Mouse (Mus musculus): ENCODE measurements at regions not wholly inside any gene's neighbourhood (a gene's known extent, or its start where the extent isn't known, plus 50 kb on each side); places are given as distances from the start of the nearest gene placed in this dataset.

DNA sequence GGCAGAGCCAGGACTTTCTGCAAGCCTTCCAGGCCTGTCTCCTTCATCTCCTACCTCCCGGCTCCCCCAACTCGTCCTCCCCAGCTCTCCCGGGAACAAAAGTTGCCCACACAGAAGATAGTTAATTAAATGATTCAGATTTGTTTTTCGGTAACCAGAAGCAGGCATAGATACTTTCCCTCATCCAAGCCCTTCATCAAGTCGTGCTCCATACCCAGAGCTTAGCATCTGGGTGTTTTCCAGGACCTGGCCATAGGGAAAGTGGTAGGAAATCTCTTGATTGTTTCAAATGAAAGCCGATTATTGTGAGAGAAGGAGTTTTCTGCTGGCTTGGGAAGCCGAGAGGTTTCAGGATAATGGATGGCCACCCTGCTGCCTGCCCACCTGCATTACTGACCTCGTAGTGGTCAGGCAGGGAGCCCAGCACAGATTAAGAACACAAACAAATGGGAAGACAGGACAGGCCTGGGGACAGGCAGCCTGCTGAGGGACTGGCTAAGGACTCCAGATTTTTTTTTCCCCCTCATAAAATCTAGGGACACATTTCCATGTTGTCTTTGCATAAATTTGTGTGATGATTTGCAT, 142.2 kb upstream of the Cadm1 start:
- H3K27ac ChIP-seq, result peak overlapping the region; percentile 54; the same call in 1 of the 2 replicates
- H3K27me3 ChIP-seq, result peaks cover 9% of the 10 kb centered on the region; the same call in 1 of the 2 replicates
- ATAC-seq, result no peak
- no peak overlapping the region for H3K9ac ChIP-seq
- no peak overlapping the region for H3K4me3 ChIP-seq
- no peak overlapping the region for H3K4me2 ChIP-seq
- no peaks in the 10 kb centered on the region for H3K9me3 ChIP-seq (replicated peaks)
- no peaks in the 10 kb centered on the region for H3K36me3 ChIP-seq (ENCODE audit: poor library complexity, severe bottlenecking)
- 19% methylated on average over 8 of the region's 8 CpGs for WGBS
- peaks cover 41% of the 10 kb centered on the region for H3K4me1 ChIP-seq

DNA sequence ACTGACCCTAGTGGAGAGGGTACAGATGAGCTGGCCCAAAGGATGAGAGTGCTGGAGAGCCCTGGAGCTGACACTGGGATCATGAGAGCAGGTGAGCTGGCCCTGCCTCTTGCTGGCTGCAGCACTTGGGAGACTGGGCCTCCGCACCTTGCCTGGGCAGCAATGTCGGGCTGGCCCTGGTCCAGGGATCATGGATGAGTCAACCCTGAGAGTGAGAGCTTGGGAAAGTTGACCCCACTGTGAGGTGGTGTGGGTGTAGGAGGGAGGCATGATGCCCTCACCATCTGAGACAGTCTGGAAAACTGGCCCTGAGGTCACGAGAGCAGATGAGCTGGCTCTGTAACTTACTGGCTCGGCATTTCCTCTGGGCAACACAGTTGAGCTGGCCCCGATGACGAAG, 140.1 kb upstream of the Cadm1 start:
- peaks cover 29% of the 10 kb centered on the region for H3K4me1 ChIP-seq
- WGBS, result 94% methylated on average over 6 of the region's 6 CpGs
- no peaks in the 10 kb centered on the region for H3K9me3 ChIP-seq (replicated peaks)
- no peak overlapping the region for H3K4me3 ChIP-seq
- no peak overlapping the region for H3K9ac ChIP-seq
- no peak for ATAC-seq
- H3K27ac ChIP-seq, result no peak overlapping the region
- H3K36me3 ChIP-seq (ENCODE audit: poor library complexity, severe bottlenecking), result no peaks in the 10 kb centered on the region
- peaks cover 9% of the 10 kb centered on the region; the same call in 1 of the 2 replicates for H3K27me3 ChIP-seq
- no peak overlapping the region for H3K4me2 ChIP-seq

DNA sequence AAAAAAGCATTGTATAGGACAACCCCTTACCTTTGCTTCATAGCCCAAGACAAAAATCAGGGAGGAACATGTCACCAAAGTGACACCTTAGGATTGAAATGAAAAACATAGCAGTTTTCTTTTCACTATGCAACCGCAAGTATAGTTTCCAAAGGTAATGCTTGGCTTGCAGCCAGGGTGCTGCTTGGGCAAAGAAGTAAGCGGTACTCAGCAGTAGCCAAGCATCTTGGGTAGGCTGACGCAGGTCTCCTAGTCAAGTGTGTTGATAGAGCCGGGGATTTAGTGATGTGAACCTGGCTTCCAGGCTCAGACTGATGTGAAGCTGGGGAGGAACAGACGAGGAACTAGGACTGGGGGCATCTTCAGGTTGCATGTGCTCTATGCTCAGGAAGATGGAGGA, 138.3 kb upstream of the Cadm1 start:
- ATAC-seq, result no peak
- Histone ChIP-seq H3K4me1 (peaks cover 19% of the 10 kb centered on the region), H3K4me2 (no peak overlapping the region), H3K36me3 (ENCODE audit: poor library complexity, severe bottlenecking) (no peaks in the 10 kb centered on the region), H3K9me3 (replicated peaks) (no peaks in the 10 kb centered on the region), H3K27me3 (peaks cover 9% of the 10 kb centered on the region; the same call in 1 of the 2 replicates), H3K27ac (no peak overlapping the region), H3K4me3 (no peak overlapping the region), H3K9ac (no peak overlapping the region)
- 80% methylated on average over 5 of the region's 5 CpGs for WGBS

DNA sequence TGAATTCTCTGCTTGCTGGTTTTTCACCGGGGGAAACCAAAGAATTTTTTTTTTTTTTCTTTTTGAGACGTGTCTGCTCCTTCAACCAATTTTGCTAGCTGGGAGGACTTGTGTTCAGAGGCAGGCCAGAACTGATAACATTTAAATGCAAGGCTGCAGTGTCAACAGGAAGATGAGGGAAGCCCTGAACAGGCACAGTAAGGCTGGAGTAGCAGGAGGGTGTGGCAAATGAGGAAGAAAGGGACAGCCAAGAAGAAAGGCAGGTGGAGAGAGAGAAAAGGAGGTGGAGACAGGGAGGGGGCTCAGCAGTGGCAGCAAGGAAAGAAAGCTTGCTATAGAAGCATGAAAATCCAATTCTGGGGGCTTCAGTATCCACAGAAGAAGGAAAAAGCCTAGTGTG, 130.4 kb upstream of the Cadm1 start:
- peaks cover 17% of the 10 kb centered on the region; the same call in 1 of the 2 replicates for H3K27me3 ChIP-seq
- H3K36me3 ChIP-seq (ENCODE audit: poor library complexity, severe bottlenecking), result no peaks in the 10 kb centered on the region
- ATAC-seq, result no peak
- peaks cover 20% of the 10 kb centered on the region for H3K4me1 ChIP-seq
- no peaks in the 10 kb centered on the region for H3K9me3 ChIP-seq (replicated peaks)
- no peak overlapping the region for H3K4me3 ChIP-seq
- WGBS, result 12% methylated on average over 2 of the region's 2 CpGs
- no peak overlapping the region for H3K4me2 ChIP-seq
- no peak overlapping the region for H3K9ac ChIP-seq
- no peak overlapping the region for H3K27ac ChIP-seq

DNA sequence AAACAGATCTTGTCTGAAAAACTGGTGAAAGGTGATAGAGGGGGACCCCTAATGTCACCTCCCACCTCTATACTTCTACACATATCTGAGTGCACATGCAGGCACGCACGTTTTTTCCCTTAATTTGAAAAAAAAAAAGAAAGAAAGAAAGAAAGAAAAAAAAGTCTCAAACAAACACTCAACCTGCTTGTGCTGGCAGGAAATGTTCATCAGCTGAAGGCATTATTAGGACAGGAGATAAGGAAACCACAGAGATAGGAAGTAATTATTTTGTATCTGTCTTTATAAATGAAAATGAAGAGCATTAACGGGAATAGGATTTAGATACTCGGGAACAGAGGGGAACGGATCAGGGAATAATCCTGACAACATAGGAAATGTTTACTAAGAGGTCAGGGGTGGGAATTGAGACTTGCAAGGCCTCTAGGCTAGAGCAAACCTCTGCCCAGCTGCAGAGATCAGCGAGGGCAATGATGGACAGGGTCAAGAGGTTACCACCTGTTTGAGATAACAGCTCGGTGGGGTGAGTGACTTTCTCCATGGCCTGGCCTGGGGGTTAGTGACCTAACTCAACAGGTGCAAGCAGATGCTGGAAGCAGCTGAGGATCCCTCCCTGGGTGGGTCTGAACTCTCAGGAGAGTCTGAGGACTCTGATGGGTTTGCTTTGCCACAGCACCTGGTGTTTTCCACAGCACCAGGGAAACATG, 129.7 kb upstream of the Cadm1 start:
- no peak for ATAC-seq
- H3K9me3 ChIP-seq (replicated peaks), result no peaks in the 10 kb centered on the region
- no peak overlapping the region for H3K27ac ChIP-seq
- H3K27me3 ChIP-seq, result peaks cover 17% of the 10 kb centered on the region; the same call in 1 of the 2 replicates
- WGBS, result 35% methylated on average over 7 of the region's 7 CpGs
- H3K4me1 ChIP-seq, result peaks cover 24% of the 10 kb centered on the region
- H3K36me3 ChIP-seq (ENCODE audit: poor library complexity, severe bottlenecking), result no peaks in the 10 kb centered on the region
- no peak overlapping the region for H3K4me3 ChIP-seq
- no peak overlapping the region for H3K4me2 ChIP-seq
- no peak overlapping the region for H3K9ac ChIP-seq

DNA sequence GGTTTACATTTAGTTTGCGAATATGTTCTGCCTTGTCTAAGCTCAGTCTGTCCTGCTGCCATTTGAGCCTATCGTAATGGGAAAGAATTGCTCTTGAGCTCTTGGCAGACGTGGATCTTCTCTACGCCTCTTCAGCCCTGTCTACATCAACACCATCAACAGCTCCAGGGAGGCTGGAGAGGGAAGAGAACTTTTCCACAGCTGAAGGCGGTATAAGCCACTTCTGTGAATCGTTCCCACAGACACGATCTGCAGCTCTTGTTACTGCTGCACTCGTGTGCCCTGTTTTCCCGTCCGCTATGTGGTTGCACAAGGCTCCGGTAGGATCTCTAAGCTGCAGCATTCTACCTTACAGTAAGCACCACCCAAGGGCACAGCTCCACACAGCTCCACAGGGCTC, 128.5 kb upstream of the Cadm1 start:
- WGBS, result 92% methylated on average over 11 of the region's 11 CpGs
- peaks cover 30% of the 10 kb centered on the region for H3K4me1 ChIP-seq
- no peaks in the 10 kb centered on the region for H3K36me3 ChIP-seq (ENCODE audit: poor library complexity, severe bottlenecking)
- ATAC-seq, result no peak
- no peak overlapping the region for H3K27ac ChIP-seq
- H3K9ac ChIP-seq, result no peak overlapping the region
- no peak overlapping the region for H3K4me3 ChIP-seq
- no peak overlapping the region for H3K4me2 ChIP-seq
- H3K9me3 ChIP-seq (replicated peaks), result no peaks in the 10 kb centered on the region
- H3K27me3 ChIP-seq, result peaks cover 17% of the 10 kb centered on the region; the same call in 1 of the 2 replicates

DNA sequence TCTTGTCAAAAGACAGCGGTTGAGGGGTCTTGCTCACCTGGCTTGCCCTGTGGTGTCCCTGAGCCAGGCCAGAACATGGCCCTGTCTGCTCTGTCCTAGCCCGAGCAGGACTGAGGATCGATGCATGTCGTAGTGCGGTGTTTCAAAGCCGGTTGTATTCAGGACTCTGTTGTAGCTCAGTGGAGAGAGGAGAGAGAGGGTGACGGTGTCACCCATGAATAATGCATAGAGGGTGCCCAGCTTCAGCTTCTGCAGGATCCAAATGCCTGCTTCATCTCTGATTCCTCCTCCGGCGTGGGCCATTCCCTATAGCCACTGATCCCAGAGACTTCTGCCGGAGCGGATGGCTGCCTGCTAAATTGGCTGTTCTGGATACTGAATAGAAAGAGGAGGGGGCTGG, 126.7 kb upstream of the Cadm1 start:
- H3K4me1 ChIP-seq, result peaks cover 45% of the 10 kb centered on the region
- no peak overlapping the region for H3K4me3 ChIP-seq
- no peak overlapping the region for H3K27ac ChIP-seq
- ATAC-seq, result no peak
- H3K27me3 ChIP-seq, result peaks cover 17% of the 10 kb centered on the region; the same call in 1 of the 2 replicates
- H3K4me2 ChIP-seq, result no peak overlapping the region
- WGBS, result 46% methylated on average over 11 of the region's 11 CpGs
- no peaks in the 10 kb centered on the region for H3K36me3 ChIP-seq (ENCODE audit: poor library complexity, severe bottlenecking)
- H3K9me3 ChIP-seq (replicated peaks), result no peaks in the 10 kb centered on the region
- no peak overlapping the region for H3K9ac ChIP-seq

DNA sequence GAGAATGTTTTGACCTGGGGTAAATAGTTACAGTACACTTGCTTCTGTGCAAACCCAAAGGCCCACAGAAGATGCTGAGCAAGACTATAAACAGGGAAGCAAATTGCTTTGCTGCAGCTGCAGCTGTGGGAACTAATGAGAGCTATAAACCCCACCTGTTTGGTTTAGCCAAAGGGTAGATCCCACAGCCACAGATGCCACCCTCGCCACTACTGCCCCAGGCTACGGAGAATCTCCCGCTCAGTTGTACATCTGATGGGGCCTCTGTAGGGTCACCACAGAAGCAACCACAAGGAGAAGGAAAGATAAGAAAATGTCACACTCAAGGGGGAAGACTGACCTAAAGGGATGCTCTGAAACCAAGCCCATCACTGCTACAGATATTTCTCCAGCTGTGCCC, 125.2 kb upstream of the Cadm1 start:
- Histone ChIP-seq H3K27ac (no peak overlapping the region), H3K9me3 (replicated peaks) (no peaks in the 10 kb centered on the region), H3K27me3 (peaks cover 18% of the 10 kb centered on the region; the same call in 1 of the 2 replicates), H3K4me2 (no peak overlapping the region), H3K4me3 (no peak overlapping the region), H3K9ac (no peak overlapping the region), H3K4me1 (peaks cover 40% of the 10 kb centered on the region), H3K36me3 (ENCODE audit: poor library complexity, severe bottlenecking) (no peaks in the 10 kb centered on the region)
- WGBS, result 83% methylated on average over 3 of the region's 3 CpGs
- no peak for ATAC-seq

DNA sequence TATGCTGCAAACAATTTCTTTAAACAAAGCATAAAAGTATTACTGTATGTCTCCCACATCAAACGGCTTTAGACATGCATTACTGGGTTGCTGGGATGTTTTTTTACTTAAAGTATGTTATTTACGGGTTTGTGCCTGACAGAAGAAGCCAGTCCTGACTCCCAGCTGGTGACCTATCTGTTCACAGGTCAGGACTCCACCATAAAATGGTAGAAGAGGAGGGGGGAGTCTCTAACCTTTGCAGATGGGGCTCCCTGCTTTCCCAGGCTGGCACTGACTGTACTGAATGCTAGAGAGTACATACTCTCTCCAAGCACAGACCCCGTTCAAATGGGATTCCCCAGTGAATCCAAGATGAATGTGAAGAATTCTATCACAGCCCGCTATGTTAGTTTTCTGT, 124.4 kb upstream of the Cadm1 start:
- Histone ChIP-seq H3K9ac (no peak overlapping the region), H3K36me3 (ENCODE audit: poor library complexity, severe bottlenecking) (no peaks in the 10 kb centered on the region), H3K4me2 (no peak overlapping the region), H3K4me1 (peaks cover 38% of the 10 kb centered on the region), H3K27me3 (peaks cover 20% of the 10 kb centered on the region; the same call in 1 of the 2 replicates), H3K9me3 (replicated peaks) (no peaks in the 10 kb centered on the region), H3K27ac (no peak overlapping the region), H3K4me3 (no peak overlapping the region)
- no peak for ATAC-seq
- WGBS, result 75% methylated on average over 4 of the region's 4 CpGs

DNA sequence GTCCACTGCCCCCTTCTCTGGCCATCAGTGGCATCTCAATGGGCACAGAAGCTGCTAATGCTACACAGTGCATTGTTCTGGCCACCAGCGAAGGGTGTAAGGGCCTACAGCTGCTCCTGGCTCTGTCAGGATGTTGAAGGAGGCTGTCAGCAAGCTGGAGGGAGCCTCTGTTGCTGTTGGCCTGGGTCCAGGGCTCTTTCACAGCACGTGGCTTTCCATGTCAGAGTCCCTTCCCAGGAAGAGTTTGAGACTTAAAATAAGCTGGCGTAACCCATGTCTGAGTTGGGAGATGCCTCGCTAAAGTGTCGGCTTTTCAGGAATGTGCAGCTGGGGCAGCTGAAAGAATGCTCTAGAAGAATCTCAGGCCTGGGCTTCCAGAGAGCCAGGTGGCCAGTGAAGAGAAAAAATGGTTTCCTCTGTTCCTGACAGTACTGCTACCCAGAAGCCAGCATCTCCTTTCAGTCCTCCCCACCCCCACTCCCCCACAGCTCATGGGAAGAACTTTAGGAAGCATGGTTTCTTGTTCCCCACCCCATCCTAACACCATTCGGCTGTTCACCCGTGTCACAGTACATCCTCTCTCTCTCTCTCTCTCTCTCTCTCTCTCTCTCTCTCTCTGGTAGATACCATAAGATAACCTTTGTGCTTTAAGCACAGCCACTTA, 122.8 kb upstream of the Cadm1 start:
- WGBS, result 34% methylated on average over 7 of the region's 7 CpGs
- ATAC-seq, result peak; percentile 93

DNA sequence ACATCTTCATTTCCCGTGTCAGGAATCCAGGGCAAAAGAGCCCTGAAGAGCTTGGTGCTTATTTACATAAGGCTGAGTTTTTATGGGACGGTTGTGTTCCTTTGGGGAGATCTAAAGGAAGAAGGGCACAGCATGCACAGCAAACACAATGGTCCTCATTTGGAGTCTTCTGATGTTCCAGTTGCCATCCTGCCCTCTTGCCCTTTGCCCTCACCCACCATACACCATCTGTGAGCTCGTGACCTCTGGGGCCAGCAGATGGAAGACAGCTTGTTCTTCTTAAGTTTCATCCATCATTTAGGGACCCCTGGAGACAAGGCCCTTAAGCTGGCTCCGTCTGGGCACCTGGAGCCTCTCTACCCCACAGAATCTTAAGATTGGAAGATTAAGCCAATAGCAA, 121.9 kb upstream of the Cadm1 start:
- peaks cover 23% of the 10 kb centered on the region; the same call in 1 of the 2 replicates for H3K27me3 ChIP-seq
- H3K36me3 ChIP-seq (ENCODE audit: poor library complexity, severe bottlenecking), result no peaks in the 10 kb centered on the region
- H3K4me3 ChIP-seq, result no peak overlapping the region
- 53% methylated on average over 4 of the region's 4 CpGs for WGBS
- no peak overlapping the region for H3K27ac ChIP-seq
- no peak for ATAC-seq
- no peaks in the 10 kb centered on the region for H3K9me3 ChIP-seq (replicated peaks)
- no peak overlapping the region for H3K9ac ChIP-seq
- peaks cover 37% of the 10 kb centered on the region for H3K4me1 ChIP-seq
- H3K4me2 ChIP-seq, result no peak overlapping the region

More for the DNA sequence above, 122.8 kb upstream of the Cadm1 start:
- Histone ChIP-seq H3K9ac (no peak overlapping the region), H3K9me3 (replicated peaks) (no peaks in the 10 kb centered on the region), H3K4me3 (no peak overlapping the region), H3K4me1 (peaks cover 38% of the 10 kb centered on the region), H3K27me3 (peaks cover 26% of the 10 kb centered on the region; the same call in 1 of the 2 replicates), H3K36me3 (ENCODE audit: poor library complexity, severe bottlenecking) (no peaks in the 10 kb centered on the region), H3K27ac (peak overlapping the region; percentile 25; the same call in 1 of the 2 replicates), H3K4me2 (no peak overlapping the region; the same call in 1 of the 2 replicates)

DNA sequence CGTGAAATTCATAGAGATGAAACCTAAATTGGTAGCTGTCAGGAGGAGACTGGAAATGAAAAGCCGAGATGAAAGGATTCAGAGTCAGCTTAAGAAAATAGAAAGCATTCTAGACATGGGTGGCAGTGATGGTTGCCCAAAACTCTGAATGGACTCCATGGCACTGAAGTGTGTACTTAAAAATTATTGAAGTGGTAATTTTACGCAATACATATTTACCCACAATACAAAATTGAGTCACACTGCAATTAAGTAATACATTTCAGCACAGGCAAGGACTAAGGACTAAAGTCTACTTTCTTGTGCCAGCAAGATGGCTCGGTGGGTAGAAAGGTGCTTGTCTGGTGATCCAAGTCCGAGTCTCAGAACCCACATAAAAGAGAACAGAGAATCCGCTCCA, 120.4 kb upstream of the Cadm1 start:
- Histone ChIP-seq H3K9me3 (replicated peaks) (no peaks in the 10 kb centered on the region), H3K27me3 (peaks cover 14% of the 10 kb centered on the region; the same call in 1 of the 2 replicates), H3K9ac (no peak overlapping the region), H3K4me3 (no peak overlapping the region), H3K4me1 (peaks cover 25% of the 10 kb centered on the region), H3K27ac (no peak overlapping the region), H3K4me2 (no peak overlapping the region), H3K36me3 (ENCODE audit: poor library complexity, severe bottlenecking) (no peaks in the 10 kb centered on the region)
- ATAC-seq, result no peak
- WGBS, result 92% methylated on average over 6 of the region's 6 CpGs
